Mouse (Mus musculus) olfactory bulb, adult 2 months (tissue): ENCODE measurements around the gene Tppp3.

Experiments used
- CTCF ChIP-seq: fragments of 200-500 bp; IDR thresholded peaks from 2 replicates; pipeline ENCODE4 v1.5.1; 2012; ENCODE audit warnings: low read depth, mild to moderate bottlenecking, low read length, moderate library complexity; ENCODE audit not compliant: insufficient read depth
- POLR2A ChIP-seq: fragments of 200-500 bp; IDR thresholded peaks from 2 replicates; pipeline ENCODE4 v1.6.1; 2012; ENCODE audit warnings: mild to moderate bottlenecking, low read depth, low read length, moderate library complexity; ENCODE audit not compliant: insufficient read depth

GRCm38 (mm10) chr8:105481013-105481412, 9.7 kb upstream of the Tppp3 start:
- TF ChIP-seq CTCF (no peak), POLR2A (no peak)
